Mouse (Mus musculus): Measurements from ENCODE around the gene Tmem234. TPM values are rescaled to one million over a fixed set of nuclear protein-coding genes. Genes with fewer than 3 reads are reported as not detected.
"Not testable (repeated sequence)": the region's sequence is repeated elsewhere in the genome, so short reads cannot be mapped to it uniquely, and the experiment has no call there.

Gene Tmem234
- polyA plus RNA-seq (2012; rRNA removed) (78.5 and 84.2 TPM in 2 replicates), polyA plus RNA-seq (2014; fragmentation: Nextera tagmentation; extraction: Ambion mirVana) (108 and 129 TPM in 2 replicates)

DNA sequence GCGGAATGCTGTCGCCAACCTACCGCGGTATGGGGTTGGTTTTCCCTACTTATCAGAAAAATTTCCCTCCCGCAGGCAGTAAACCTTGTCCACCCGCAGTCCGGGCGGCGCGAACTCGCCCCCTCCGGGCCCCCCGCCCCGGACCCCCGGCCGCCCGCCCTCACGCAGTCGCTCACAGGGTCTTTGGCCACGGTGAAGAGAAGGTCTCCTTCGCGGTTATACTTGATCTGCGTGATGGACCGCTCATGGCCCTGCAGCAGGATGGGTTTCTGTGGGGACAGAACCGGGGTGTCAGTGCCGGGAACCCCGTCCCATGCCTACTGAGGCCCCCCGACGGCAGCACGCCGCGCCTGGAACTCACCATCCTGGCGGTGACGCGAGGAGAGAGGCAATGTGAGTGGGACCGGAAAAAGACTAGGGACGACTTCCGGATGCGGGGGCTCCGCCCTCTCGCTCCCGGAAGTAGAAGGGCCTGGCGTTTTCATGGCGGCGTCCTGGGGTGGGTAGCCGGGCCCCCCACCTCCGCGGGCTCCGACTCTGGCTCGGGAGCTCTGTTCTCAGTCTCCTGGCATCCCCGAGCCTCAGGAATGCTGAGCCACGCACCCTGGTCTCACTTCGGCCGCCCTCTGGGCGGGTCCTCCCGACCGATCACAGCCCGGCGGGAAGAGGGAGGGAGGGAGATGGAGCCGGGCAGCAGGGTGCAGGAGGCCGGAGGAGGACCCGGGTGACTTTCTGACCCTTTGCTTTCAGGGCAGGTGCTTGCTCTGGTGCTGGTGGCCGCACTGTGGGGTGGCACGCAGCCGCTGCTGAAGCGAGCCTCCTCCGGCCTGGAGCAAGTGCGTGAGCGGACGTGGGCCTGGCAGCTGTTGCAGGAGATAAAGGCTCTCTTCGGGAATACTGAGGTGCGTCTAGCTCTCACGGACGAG lies at the start of gene Tmem234, which contains the start of gene Eif3i:
TSS of gene Tmem234 (plus strand) at position 436 of the 926 bp plus-strand sequence.
TSS of gene Eif3i (minus strand) at position 416 of the 926 bp plus-strand sequence.
- Histone ChIP-seq H3K9me3 (ENCODE audit: control insufficient read depth, low read length) (no peaks in the 10 kb centered on the region), H3K36me3 (replicated peaks; ENCODE audit: control insufficient read depth, insufficient read depth, low read depth) (peaks cover 42% of the 10 kb centered on the region), H3K27me3 (ENCODE audit: control insufficient read depth, insufficient read depth, low read length) (no peaks in the 10 kb centered on the region), H3K27ac (peak within 1 kb of the TSS; percentile 81), H3K4me3 (ENCODE audit: insufficient read depth in 1 of 2, low read depth in 2 of 2, low read length in 2 of 2) (peak within 1 kb of the TSS; percentile 70 to 93), H3K4me1 (replicated peaks; ENCODE audit: control insufficient read depth in 2 of 2, insufficient read depth in 2 of 2, low read length in 1 of 2) (peaks cover 16% of the 10 kb centered on the region in 2 experiments), H3K4me2 (ENCODE audit: low read depth) (peak within 1 kb of the TSS; percentile 89), H3K9ac (replicated peaks) (peak within 1 kb of the TSS; percentile 93)
- TF ChIP-seq CTCF (IDR thresholded peaks at IDR 0.05; ENCODE audit: low read depth): peak; percentile 37
- TF ChIP-seq EP300 (IDR thresholded peaks at IDR 0.05; ENCODE audit: low read depth): peak; percentile 36; the same call in 1 of the 2 replicates
- WGBS (ENCODE audit: insufficient replicate concordance): under 1% methylated on average over 74 of the region's 74 CpGs
- ATAC-seq (ENCODE audit: insufficient read depth) (peak; percentile 91), DNase-seq (ENCODE audit: low read depth in 3 of 3, low spot score in 3 of 3) (peak; percentile 68 to 75 (median 70))

DNA sequence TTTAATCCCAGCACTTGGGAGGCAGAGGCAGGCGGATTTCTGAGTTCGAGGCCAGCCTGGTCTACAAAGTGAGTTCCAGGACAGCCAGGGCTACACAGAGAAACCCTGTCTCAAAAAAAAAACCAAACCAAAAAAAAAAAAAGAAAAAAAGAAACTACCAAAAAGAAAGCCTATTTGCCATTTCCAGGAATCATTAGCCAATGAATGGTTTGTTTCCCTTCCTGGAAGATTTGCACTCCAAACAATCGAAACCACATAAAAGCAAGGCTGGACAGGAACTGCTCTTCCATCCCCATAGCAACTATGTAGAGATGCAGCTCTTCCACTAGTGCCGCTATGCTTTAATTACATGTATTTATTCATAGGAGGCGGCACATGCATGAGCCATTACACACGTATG lies 46.0 kb upstream of the Tmem234 start:
- not testable (repeated sequence) for H3K9me3 ChIP-seq (ENCODE audit: control insufficient read depth, low read length); ATAC-seq (ENCODE audit: insufficient read depth); H3K4me3 ChIP-seq (ENCODE audit: insufficient read depth in 1 of 2, low read depth in 2 of 2, low read length in 2 of 2); H3K4me2 ChIP-seq (ENCODE audit: low read depth); DNase-seq (ENCODE audit: low read depth in 3 of 3, low spot score in 3 of 3); H3K27ac ChIP-seq; H3K9ac ChIP-seq (replicated peaks); H3K36me3 ChIP-seq (replicated peaks; ENCODE audit: control insufficient read depth, insufficient read depth, low read depth)
- 78% methylated on average over 5 of the region's 6 CpGs for WGBS (ENCODE audit: insufficient replicate concordance)
- Histone ChIP-seq H3K27me3 (ENCODE audit: control insufficient read depth, insufficient read depth, low read length) (peaks cover 13% of the 10 kb centered on the region), H3K4me1 (replicated peaks; ENCODE audit: control insufficient read depth in 2 of 2, insufficient read depth in 2 of 2, low read length in 1 of 2) (peaks cover 25 to 27% of the 10 kb centered on the region in 2 experiments)

DNA sequence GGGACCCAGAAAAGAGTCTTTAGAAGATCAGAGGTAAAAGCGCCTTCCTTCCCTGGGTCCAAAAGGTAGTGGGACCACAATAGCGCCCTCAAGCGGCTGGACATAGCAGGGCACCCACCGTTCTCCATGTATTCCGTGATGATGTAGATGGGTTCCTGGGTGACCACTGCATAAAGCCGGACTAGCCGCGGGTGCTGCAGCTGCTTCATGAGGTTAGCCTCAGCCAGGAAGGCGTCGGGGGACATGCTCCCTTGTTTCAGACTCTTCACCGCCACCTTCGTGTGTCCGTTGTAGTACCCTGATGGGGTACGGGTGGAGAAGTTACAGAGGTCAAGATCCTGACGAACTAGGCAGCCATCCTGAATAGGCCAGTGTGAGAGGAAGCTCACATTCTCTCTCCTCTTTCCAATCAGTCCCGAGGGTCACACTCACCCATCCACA lies 45.0 kb upstream of the Tmem234 start:
- peaks cover 13% of the 10 kb centered on the region for H3K27me3 ChIP-seq (ENCODE audit: control insufficient read depth, insufficient read depth, low read length)

DNA sequence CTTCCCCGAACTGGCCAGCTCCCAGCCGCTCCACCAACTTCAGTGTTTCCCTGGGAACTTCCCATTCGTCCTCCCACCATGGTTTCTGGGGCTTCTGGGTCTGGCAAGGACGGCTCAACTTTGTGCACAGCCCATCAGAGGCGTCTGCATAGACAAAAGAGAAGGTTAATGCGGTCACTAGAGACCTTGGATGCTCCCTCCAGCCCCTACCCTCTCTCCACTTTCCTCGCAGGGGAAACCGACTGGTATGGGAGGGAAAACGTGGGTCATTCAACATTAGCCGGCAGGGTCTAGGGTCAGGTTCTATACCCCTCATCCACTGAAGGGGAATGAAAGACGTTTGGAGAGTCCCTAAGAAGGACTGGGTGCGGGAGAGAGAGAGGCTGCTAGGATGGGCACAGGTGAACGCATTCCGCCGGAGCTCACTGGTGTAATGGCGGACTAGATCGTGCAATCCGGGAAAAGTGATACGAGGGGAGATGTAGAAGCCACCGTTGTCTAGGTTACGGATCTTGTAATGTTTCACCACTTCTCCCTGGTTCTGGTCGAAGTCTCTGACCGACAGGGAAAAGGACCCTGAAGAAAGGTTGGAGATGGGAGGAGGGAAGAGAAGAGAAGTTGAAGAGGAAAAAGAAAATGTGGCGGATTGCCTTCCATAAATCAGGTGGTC lies 44.5 kb upstream of the Tmem234 start:
- no peaks in the 10 kb centered on the region for H3K9me3 ChIP-seq (ENCODE audit: control insufficient read depth, low read length)
- peaks cover 25 to 27% of the 10 kb centered on the region in 2 experiments for H3K4me1 ChIP-seq (replicated peaks; ENCODE audit: control insufficient read depth in 2 of 2, insufficient read depth in 2 of 2, low read length in 1 of 2)
- H3K9ac ChIP-seq (replicated peaks): peak overlapping the region; percentile 6; the same call in 1 of the 2 replicates
- H3K36me3 ChIP-seq (replicated peaks; ENCODE audit: control insufficient read depth, insufficient read depth, low read depth): no peaks in the 10 kb centered on the region
- peak overlapping the region; percentile 82 for H3K4me2 ChIP-seq (ENCODE audit: low read depth)
- DNase-seq (ENCODE audit: low read depth in 3 of 3, low spot score in 3 of 3) (no peak), ATAC-seq (ENCODE audit: insufficient read depth) (peak; percentile 14; the same call in 1 of the 2 replicates)
- no peak overlapping the region for H3K27ac ChIP-seq
- peak overlapping the region; percentile 59 to 82 for H3K4me3 ChIP-seq (ENCODE audit: insufficient read depth in 1 of 2, low read depth in 2 of 2, low read length in 2 of 2)
- TF ChIP-seq EP300 (IDR thresholded peaks at IDR 0.05; ENCODE audit: low read depth) (no peak), CTCF (IDR thresholded peaks at IDR 0.05; ENCODE audit: low read depth) (no peak)
- under 1% methylated on average over 24 of the region's 24 CpGs for WGBS (ENCODE audit: insufficient replicate concordance)
- H3K27me3 ChIP-seq (ENCODE audit: control insufficient read depth, insufficient read depth, low read length): peaks cover 13% of the 10 kb centered on the region

More for the DNA sequence above, 45.0 kb upstream of the Tmem234 start:
- Histone ChIP-seq H3K27ac (no peak overlapping the region), H3K4me2 (ENCODE audit: low read depth) (peak overlapping the region; percentile 82), H3K36me3 (replicated peaks; ENCODE audit: control insufficient read depth, insufficient read depth, low read depth) (no peaks in the 10 kb centered on the region), H3K4me1 (replicated peaks; ENCODE audit: control insufficient read depth in 2 of 2, insufficient read depth in 2 of 2, low read length in 1 of 2) (peaks cover 25 to 27% of the 10 kb centered on the region in 2 experiments), H3K4me3 (ENCODE audit: insufficient read depth in 1 of 2, low read depth in 2 of 2, low read length in 2 of 2) (peak overlapping the region; percentile 59 to 82), H3K9ac (replicated peaks) (peak overlapping the region; percentile 6), H3K9me3 (ENCODE audit: control insufficient read depth, low read length) (no peaks in the 10 kb centered on the region)
- 3% methylated on average over 16 of the region's 16 CpGs for WGBS (ENCODE audit: insufficient replicate concordance)
- ATAC-seq (ENCODE audit: insufficient read depth) (no peak), DNase-seq (ENCODE audit: low read depth in 3 of 3, low spot score in 3 of 3) (peak in 1 of 3 experiments; percentile 48)
- TF ChIP-seq EP300 (IDR thresholded peaks at IDR 0.05; ENCODE audit: low read depth) (no peak), CTCF (IDR thresholded peaks at IDR 0.05; ENCODE audit: low read depth) (peak; percentile 88)

Data from liver, embryonic 14.5 days (tissue).